Mouse (Mus musculus) ES-E14 (cell line): ENCODE data around the gene Scd3.

ENCODE experiments used
- CHD2 ChIP-seq: IDR thresholded peaks from 2 replicates; pipeline ENCODE4 v1.6.1; 2014; ENCODE audit warnings: mild to moderate bottlenecking, low read depth, low read length, inconsistent platforms
- HCFC1 ChIP-seq: IDR thresholded peaks from 2 replicates; pipeline ENCODE4 v1.6.1; 2012; ENCODE audit warnings: low read length, inconsistent platforms, borderline replicate concordance; ENCODE audit not compliant: insufficient read depth
- MAFK ChIP-seq: IDR thresholded peaks from 2 replicates; pipeline ENCODE4 v1.6.1; 2014; ENCODE audit warnings: mild to moderate bottlenecking, low read depth, low read length, inconsistent platforms; ENCODE audit not compliant: insufficient read depth
- ZC3H11A ChIP-seq: IDR thresholded peaks from 2 replicates; pipeline ENCODE4 v1.6.1; 2012; ENCODE audit warnings: low read depth, mild to moderate bottlenecking, inconsistent platforms, low read length, borderline replicate concordance
- ZNF384 ChIP-seq: IDR thresholded peaks from 2 replicates; pipeline ENCODE4 v1.6.1; 2012; ENCODE audit warnings: low read depth, low read length, inconsistent platforms

DNA sequence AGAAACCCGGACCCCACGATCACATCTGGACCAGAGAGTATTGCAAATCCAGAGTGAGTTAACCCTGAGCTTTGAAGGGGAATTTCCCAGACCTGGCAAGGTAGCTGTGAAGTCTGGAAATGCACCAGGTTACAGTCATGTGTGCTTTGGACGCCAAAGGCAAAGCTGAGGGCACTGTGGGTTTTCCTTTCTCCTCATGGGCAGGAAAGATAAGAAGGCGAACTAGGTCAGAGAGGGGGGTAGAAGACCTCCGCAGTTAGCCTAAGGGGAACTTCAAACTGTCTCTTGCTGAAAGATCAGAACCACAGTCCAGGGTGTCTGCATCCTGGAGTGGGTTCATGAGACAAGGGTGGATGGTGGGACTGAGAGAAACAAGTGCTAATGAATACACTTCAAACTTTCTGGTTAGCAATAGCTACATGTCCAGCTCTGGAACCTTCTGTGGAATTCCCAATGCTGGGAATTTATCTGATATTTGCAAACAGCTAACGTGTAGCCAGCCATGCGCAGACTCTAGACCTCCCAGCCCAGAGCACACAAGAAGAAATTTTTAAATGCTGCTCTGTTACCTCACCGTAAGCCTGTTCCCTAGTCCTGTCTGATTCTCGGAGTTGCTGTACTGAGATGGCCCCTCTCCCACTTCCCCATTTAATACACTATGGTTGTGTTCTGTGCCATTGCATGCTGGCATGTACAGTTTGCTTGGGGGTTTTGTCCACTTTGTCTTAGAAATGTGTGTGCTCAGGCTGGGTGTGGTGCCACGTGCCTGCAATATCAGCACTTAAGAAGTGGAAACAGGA is 5.8 kb upstream of the Scd3 start:
- TF ChIP-seq CHD2: no peak
- no peak for TF ChIP-seq ZC3H11A
- TF ChIP-seq MAFK: no peak
- TF ChIP-seq ZNF384: no peak
- TF ChIP-seq HCFC1: no peak
